Mouse (Mus musculus): ENCODE measurements around the gene Rnh1. TPM values are rescaled to one million over a fixed set of nuclear protein-coding genes. Genes with fewer than 3 reads are reported as not detected.

The Rnh1 gene
- polyA plus RNA-seq, 2 experiments from 2014 or later = 121 to 188 TPM

Other genes with a start within 250 kb of the Rnh1 start
- gene Pgghg, start 231.5 kb downstream of the Rnh1 start, polyA plus RNA-seq (2017; shearing (Covaris generic)) = 10 to 100 TPM; 15.1 to 30.9 TPM
- not detected for gene Ifitm5, start 222.6 kb downstream of the Rnh1 start, polyA plus RNA-seq (2017; shearing (Covaris generic))
- under 1 TPM in 1 of 2 experiments, not detected in 1; 0.82 TPM for gene Gm45717, start 216.9 kb downstream of the Rnh1 start, polyA plus RNA-seq (2017; shearing (Covaris generic))
- gene Ifitm2, start 216.9 kb downstream of the Rnh1 start, polyA plus RNA-seq (2017; shearing (Covaris generic)) = 10 to 100 TPM; 39.6 to 46.5 TPM
- not detected for gene Ifitm1, start 205.6 kb downstream of the Rnh1 start, polyA plus RNA-seq (2017; shearing (Covaris generic))
- 1 to 10 TPM; 2.9 to 4.4 TPM for gene Ifitm3, start 162.1 kb downstream of the Rnh1 start, polyA plus RNA-seq (2017; shearing (Covaris generic))
- gene Ifitm6, start 154.9 kb downstream of the Rnh1 start, polyA plus RNA-seq (2017; shearing (Covaris generic)) = not detected
- not detected for gene Gm17387, start 143.7 kb downstream of the Rnh1 start, polyA plus RNA-seq (2017; shearing (Covaris generic))
- gene B4galnt4, start 111.8 kb downstream of the Rnh1 start, polyA plus RNA-seq (2017; shearing (Covaris generic)) = 1 to 10 TPM; 6.6 to 7.8 TPM
- gene Pkp3, start 94.6 kb downstream of the Rnh1 start, polyA plus RNA-seq (2017; shearing (Covaris generic)) = 100 to 1,000 TPM; 293 to 427 TPM
- gene Sigirr, start 72.3 kb downstream of the Rnh1 start, polyA plus RNA-seq (2017; shearing (Covaris generic)) = 100 to 1,000 TPM; 202 to 308 TPM
- gene Ano9, start 55.1 kb downstream of the Rnh1 start, polyA plus RNA-seq (2017; shearing (Covaris generic)) = not detected
- 10 to 100 TPM in 1 of 2 experiments, 1 to 10 TPM in 1; 6.7 to 10.1 TPM for gene Ptdss2, start 50.5 kb downstream of the Rnh1 start, polyA plus RNA-seq (2017; shearing (Covaris generic))
- 1 to 10 TPM; 3.8 to 4.3 TPM for gene Hras, start 21.1 kb upstream of the Rnh1 start, polyA plus RNA-seq (2017; shearing (Covaris generic))
- gene Lrrc56, start 21.3 kb upstream of the Rnh1 start, polyA plus RNA-seq (2017; shearing (Covaris generic)) = 1 to 10 TPM; 2.2 to 4.5 TPM
- 1 to 10 TPM; 8.5 to 9.6 TPM for gene Lmntd2, start 41.2 kb upstream of the Rnh1 start, polyA plus RNA-seq (2017; shearing (Covaris generic))
- gene Rassf7, start 43.0 kb upstream of the Rnh1 start, polyA plus RNA-seq (2017; shearing (Covaris generic)) = 10 to 100 TPM; 14.2 to 15.9 TPM
- gene Phrf1, start 55.9 kb upstream of the Rnh1 start, polyA plus RNA-seq (2017; shearing (Covaris generic)) = 10 to 100 TPM; 45.3 to 54.8 TPM
- 100 to 1,000 TPM; 119 to 231 TPM for gene Irf7, start 93.6 kb upstream of the Rnh1 start, polyA plus RNA-seq (2017; shearing (Covaris generic))
- not detected for gene Cdhr5, start 103.9 kb upstream of the Rnh1 start, polyA plus RNA-seq (2017; shearing (Covaris generic))
- not detected for gene Sct, start 106.3 kb upstream of the Rnh1 start, polyA plus RNA-seq (2017; shearing (Covaris generic))
- not detected for gene Drd4, start 119.1 kb upstream of the Rnh1 start, polyA plus RNA-seq (2017; shearing (Covaris generic))
- gene Deaf1, start 154.8 kb upstream of the Rnh1 start, polyA plus RNA-seq (2017; shearing (Covaris generic)) = 10 to 100 TPM; 24.5 to 29.1 TPM
- gene Tmem80, start 154.9 kb upstream of the Rnh1 start, polyA plus RNA-seq (2017; shearing (Covaris generic)) = 10 to 100 TPM; 28.5 to 52.5 TPM
- gene Eps8l2, start 166.0 kb upstream of the Rnh1 start, polyA plus RNA-seq (2017; shearing (Covaris generic)) = not detected
- 100 to 1,000 TPM; 309 to 337 TPM for gene Taldo1, start 219.3 kb upstream of the Rnh1 start, polyA plus RNA-seq (2017; shearing (Covaris generic))
- 100 to 1,000 TPM; 106 to 109 TPM for gene Gatd1, start 241.3 kb upstream of the Rnh1 start, polyA plus RNA-seq (2017; shearing (Covaris generic))